Mouse (Mus musculus) megakaryocyte progenitor cell, adult 5-6 weeks (primary cell): Measurements from ENCODE around the gene Egfl7. TPM values are rescaled to one million over a fixed set of nuclear protein-coding genes. Genes with fewer than 3 reads are reported as not detected.

Source experiments
- ATAC-seq: replicated peaks from 2 replicates; pipeline ENCODE4 v1.8.0; 2016; ENCODE audit warnings: mild to moderate bottlenecking, moderate TSS enrichment, inconsistent platforms; ENCODE audit not compliant: poor library complexity
- total RNA-seq, 2 experiments: library from RNA; stranded (forward) in 1 of 2; stranded (reverse) in 1 of 2; fragments of 157-497, 149-512 nt in 1 of 2; fragments of 200-1000 nt in 1 of 2; gene quantifications; 2 replicates each; pipeline versions ENCODE4 v1.2.3 to v1.2.4; 2015 to 2017

Gene Egfl7
- total RNA-seq, 2 experiments from 2014 or later = 24.9 to 58.3 TPM

DNA sequence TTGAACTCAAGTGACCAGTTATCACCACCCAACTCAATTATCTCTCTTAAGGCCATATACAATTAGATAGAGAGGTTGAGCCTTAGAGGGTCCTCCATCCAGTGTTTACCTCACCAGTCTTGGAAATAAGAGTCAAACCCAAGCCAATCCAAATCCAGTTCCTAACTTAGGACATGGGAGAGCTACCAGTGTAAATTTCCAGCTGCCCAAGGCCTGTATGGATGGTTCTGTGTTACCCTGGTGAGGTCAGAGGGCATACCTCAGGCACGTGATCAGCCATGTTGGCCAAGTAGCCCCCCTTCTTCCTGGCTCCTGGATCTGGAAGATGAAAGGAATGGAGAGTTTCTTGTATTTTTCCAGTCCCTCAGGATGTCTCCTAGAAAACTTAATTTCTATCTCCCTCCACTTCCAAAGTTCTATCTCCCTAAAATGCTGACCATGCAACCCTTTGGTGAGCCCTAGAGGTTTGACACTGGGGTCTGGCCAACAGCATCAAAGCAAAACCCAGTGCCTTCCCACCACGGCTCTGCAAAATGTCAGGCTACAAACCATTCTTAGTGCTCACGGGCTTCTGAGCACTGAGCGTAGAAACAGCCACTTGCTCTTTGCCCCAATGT is 57.6 kb downstream of the Egfl7 start:
- ATAC-seq = no peak

DNA sequence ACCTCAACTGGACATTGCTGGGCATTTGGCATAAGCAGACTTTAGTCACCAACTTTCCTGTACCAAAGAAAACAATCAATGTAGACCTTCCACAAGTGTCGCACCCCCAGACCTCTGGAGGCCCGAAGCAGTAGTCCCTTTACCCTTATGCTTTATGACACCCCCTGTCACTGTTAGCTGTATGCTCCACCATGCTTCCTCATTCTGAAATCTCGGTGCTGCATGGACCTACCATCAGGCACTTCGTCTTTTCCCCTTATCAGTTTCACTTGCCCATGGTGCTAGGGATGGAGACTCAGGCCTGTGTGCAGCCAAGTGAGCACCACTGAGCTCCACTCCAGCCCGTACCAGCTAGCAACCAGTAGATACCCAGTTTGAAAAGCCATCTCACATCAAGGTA is 58.2 kb downstream of the Egfl7 start:
- ATAC-seq = no peak

GRCm38 (mm10) chr2:26638572-26638971 is 58.8 kb downstream of the Egfl7 start:
- no peak for ATAC-seq

- peak; percentile 18; the same call in 1 of the 2 replicates for ATAC-seq
Measured at GRCm38 (mm10) chr2:26639083-26639482, 59.3 kb downstream of the Egfl7 start.

DNA sequence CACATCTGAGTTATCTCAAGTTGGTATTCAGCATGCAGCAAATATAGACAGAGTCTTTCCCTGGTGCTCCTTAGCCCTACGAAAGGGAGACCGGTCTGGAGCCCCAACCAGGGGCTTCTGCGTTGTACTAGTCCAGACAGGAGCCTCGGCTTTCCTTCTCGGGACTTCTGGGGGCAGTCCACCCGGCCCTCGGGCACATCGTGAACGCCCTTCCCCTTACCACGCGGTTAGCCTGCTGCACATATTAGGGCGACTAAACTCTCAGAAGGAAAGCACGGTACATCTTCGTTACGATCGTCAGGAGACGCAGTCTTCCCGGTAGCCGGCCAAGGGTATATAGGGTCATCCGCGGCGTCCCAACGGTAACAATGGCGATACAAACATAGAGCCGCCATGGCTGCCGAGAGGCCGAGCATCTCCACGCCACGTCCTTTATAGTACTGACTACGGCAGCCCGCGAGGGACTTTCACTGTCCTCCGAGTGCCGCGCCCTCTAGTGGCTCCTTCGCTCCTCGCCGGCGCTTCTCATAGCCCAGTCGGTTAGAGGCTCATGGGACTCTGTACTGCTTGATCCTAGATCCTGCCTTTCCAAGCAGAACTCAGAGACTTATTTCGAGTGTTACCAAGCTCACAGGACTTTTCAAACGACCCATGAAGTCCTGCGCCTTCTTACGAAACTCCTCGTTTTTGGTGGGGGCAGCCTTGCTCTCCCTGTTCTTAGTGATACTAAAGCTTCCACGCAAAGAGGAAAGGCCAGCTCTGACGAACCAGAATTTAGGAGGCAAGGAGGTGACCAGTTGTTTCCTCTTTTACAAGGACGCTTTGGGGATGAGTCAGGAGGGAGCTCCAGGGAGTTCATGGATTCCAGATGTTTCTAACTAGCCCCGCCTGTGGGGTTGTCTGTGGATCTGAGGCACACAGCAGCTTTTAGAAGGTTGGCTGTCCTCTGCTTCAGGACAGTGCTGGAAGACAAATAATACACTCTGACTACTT is 60.3 kb downstream of the Egfl7 start:
- peak; percentile 77 for ATAC-seq

- ATAC-seq = no peak
Measured at GRCm38 (mm10) chr2:26641006-26641647, 61.3 kb downstream of the Egfl7 start.

Other genes with a start within 250 kb of the Egfl7 start
- gene Dnlz, start 227.9 kb upstream of the Egfl7 start, total RNA-seq (2015) = 6.4 and 6.8 TPM in 2 replicates
- 5.8 and 6.9 TPM in 2 replicates for gene Dnlz, start 227.9 kb upstream of the Egfl7 start, total RNA-seq (2017)
- 27.3 and 33.3 TPM in 2 replicates for gene Card9, start 219.1 kb upstream of the Egfl7 start, total RNA-seq (2015)
- gene Card9, start 219.1 kb upstream of the Egfl7 start, total RNA-seq (2017) = 99.2 and 121 TPM in 2 replicates
- 15.6 and 23.2 TPM in 2 replicates for gene Snapc4, start 199.4 kb upstream of the Egfl7 start, total RNA-seq (2015)
- gene Snapc4, start 199.4 kb upstream of the Egfl7 start, total RNA-seq (2017) = 35.6 and 41.8 TPM in 2 replicates
- 44.4 and 53.5 TPM in 2 replicates for gene Entr1, start 190.7 kb upstream of the Egfl7 start, total RNA-seq (2015)
- 33.6 and 37.9 TPM in 2 replicates for gene Entr1, start 190.7 kb upstream of the Egfl7 start, total RNA-seq (2017)
- 36.7 and 50.1 TPM in 2 replicates for gene Pmpca, start 190.7 kb upstream of the Egfl7 start, total RNA-seq (2015)
- 52.8 and 62.4 TPM in 2 replicates for gene Pmpca, start 190.7 kb upstream of the Egfl7 start, total RNA-seq (2017)
- 13.5 and 13.9 TPM in 2 replicates for gene Inpp5e, start 170.8 kb upstream of the Egfl7 start, total RNA-seq (2015)
- 5.3 and 7.1 TPM in 2 replicates for gene Inpp5e, start 170.8 kb upstream of the Egfl7 start, total RNA-seq (2017)
- 33.9 and 48.3 TPM in 2 replicates for gene Sec16a, start 134.8 kb upstream of the Egfl7 start, total RNA-seq (2015)
- gene Sec16a, start 134.8 kb upstream of the Egfl7 start, total RNA-seq (2017) = 23.9 and 29.7 TPM in 2 replicates
- gene Notch1, start 63.4 kb upstream of the Egfl7 start, total RNA-seq (2015) = 15.5 and 19.0 TPM in 2 replicates
- gene Notch1, start 63.4 kb upstream of the Egfl7 start, total RNA-seq (2017) = 8.8 and 9.3 TPM in 2 replicates
- not detected in 2 replicates for gene Gm20532, start 6.6 kb downstream of the Egfl7 start, total RNA-seq (2015)
- not detected in 2 replicates for gene Gm20532, start 6.6 kb downstream of the Egfl7 start, total RNA-seq (2017)
- gene Agpat2, start 24.4 kb downstream of the Egfl7 start, total RNA-seq (2015) = 47.8 and 50.3 TPM in 2 replicates
- 43.5 and 52.3 TPM in 2 replicates for gene Agpat2, start 24.4 kb downstream of the Egfl7 start, total RNA-seq (2017)
- 2.8 and 4.8 TPM in 2 replicates for gene Fam69b, start 48.4 kb downstream of the Egfl7 start, total RNA-seq (2015)
- gene Fam69b, start 48.4 kb downstream of the Egfl7 start, total RNA-seq (2017) = 9.2 and 9.4 TPM in 2 replicates
- 0.30 and 1.6 TPM in 2 replicates for gene Lcn4, start 91.3 kb downstream of the Egfl7 start, total RNA-seq (2015)
- gene Lcn4, start 91.3 kb downstream of the Egfl7 start, total RNA-seq (2017) = not detected in 2 replicates